Mouse (Mus musculus) adrenal gland, postnatal 14 days (tissue): ENCODE measurements around the gene Tmem100. TPM values are rescaled to one million over a fixed set of nuclear protein-coding genes. Genes with fewer than 3 reads are reported as not detected.

Experiments used
- DNase-seq: peaks from one replicate; pipeline ENCODE4 v3.0.0; 2021; ENCODE audit warnings: mixed read lengths
- long read RNA-seq, 2 experiments: library from polyadenylated mRNA; stranded (forward); transcript quantifications; one replicate each; pipeline ENCODE4 v2.0.0; 2021
- total RNA-seq: library from RNA; stranded (reverse); gene quantifications from 2 replicates; pipeline ENCODE4 v1.2.3, GENCODE M21; 2021

The Tmem100 gene
- total RNA-seq = 4.2 and 5.1 TPM in 2 replicates
- long read RNA-seq, experiment 1, partial matches to known transcripts = 0 of 7 reads
- long read RNA-seq, experiment 1, other reads (novel, unspliced or antisense) = 3 of 7 reads
- long read RNA-seq, experiment 2, partial matches to known transcripts = 0 of 10 reads
- long read RNA-seq, experiment 2, other reads (novel, unspliced or antisense) = 7 of 10 reads

DNA sequence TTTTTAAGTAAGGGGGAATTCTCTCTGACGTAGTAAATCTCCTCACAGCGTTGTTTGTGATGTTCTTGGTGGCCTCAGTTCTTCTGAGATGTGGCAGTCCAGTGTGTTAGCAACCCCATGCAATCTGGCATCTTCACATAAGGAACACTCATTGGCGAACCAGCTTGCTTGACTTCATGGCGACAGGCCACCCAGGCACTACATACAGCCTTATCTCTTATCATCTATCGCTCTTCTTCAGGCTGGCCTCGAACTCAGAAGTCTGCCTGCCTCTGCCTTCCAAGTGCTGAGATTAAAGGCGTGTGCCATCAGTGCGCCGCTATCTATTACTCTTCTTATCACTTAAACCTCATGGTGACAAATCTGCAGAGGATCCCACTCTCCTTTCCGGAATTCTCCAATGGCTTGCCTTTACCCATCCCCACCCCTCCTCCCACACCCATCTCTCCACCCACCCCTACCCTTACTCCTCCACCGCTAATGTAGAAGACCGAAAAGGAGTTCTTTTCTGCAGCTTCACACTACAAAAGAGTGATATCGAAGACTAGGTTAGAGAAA, at the start of gene Tmem100:
Gene Tmem100, plus strand, starts transcription at position 508 of the 558 bp plus-strand sequence.
- DNase-seq = no peak

DNA sequence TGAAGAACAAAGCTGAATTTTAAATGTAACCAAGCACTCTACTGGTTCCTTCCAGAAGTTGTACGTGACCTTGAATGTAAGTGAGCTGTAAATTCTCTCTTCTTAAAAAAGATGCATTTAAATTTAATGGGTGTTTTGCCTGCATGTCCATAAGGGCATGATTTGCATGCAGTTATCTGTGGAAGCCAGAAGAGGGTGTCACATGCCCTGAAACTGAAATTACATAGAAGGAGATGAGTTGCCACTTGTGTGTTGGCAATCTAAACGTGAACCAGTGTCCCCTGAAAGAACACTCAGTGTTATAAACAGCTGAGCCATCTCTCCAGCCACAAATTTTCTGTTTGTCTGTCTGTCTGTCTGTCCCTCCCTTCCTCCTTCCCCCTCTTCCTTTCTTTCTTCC, 47.2 kb upstream of the Tmem100 start:
- DNase-seq = no peak

- no peak for DNase-seq
Observed at GRCm38 (mm10) chr11:89984436-89984835, 45.7 kb upstream of the Tmem100 start.

DNA sequence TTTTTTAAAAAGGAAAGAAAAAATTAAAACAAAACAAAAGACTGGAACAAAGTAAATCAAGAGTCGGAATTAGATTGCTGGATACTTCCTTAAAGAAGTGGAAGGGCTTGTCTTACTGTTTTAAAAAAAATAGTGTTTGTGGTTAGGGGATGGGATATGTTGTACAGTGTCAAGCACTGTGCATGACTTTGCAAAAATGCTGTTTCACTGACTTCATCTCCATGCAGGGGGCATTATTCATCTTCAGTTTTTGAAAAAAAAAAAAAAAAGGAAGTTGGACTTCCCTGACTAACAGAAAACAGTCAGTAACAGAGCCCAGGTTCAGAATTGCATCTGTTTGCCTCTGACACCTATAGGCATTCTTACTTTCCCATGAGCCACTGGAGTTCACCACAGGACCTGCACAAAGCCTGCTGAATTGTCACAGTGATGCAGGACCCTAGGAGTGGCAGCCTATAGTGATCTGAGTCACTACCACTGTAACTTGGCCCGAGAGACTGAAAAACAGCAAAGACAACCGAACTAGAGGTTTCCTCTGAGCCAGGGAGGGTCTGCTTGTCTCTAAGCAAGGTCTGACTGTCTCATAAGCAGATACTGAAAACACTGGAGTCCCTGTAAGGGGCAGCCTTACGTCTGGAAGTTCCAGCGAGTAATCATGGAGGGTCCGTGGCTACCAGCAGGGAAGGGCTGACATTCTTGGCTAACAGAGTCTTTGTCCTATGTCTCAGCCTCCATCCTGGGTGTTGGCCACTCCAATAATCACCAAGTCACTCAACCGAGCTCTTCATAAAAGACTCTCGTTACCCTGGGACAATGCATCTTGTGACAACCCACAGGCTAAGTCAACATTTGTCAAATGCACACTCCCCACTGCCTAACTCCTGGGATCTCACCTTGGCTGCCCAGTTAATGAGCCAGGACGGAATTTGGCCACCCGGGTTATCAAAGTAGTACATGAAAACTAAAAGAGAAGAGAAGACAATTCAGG, 44.7 kb upstream of the Tmem100 start:
- DNase-seq = no peak

DNA sequence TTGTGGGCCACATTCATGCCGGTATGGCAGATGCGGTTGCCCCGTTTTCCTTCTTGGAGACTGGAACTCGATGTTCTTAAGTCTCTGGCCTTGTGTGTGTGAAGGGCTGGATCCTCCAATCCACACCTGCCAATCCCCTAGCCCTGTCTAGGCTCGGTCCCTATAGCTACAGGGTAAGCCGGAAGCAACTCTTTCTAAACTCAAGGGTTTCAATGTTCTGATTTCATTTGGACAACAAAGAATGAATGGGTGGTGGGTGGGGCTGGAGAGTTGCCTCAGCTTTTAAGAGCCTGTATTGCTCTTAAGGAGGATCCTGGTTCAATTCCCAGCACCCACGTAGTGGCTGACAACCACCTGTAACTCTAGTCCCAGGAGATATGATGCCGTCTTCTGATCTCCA, 43.6 kb upstream of the Tmem100 start:
- DNase-seq = no peak

GRCm38 (mm10) chr11:89988936-89989589, 41.1 kb upstream of the Tmem100 start:
- peak; percentile 84 for DNase-seq

GRCm38 (mm10) chr11:89991661-89992060, 38.5 kb upstream of the Tmem100 start:
- DNase-seq = no peak

DNA sequence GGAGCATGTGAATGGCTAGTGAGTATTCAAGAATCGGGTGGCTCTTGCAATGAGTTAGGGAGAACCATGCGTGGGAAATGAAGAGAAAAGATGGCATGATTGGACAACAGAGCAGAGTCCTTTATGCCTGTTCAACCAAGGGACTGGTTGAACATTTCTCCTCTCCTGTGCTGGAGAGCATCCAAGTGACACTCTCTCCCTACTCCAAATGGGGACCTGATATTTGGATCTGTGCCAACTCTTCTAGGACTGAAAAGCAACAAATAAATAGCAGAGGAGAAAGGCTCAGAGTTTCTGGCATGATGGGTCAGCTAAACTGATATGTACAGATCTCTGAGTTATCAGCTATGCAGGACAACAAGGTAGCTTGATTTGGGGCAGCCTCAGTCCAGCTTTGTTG, 35.4 kb upstream of the Tmem100 start:
- DNase-seq = no peak

DNA sequence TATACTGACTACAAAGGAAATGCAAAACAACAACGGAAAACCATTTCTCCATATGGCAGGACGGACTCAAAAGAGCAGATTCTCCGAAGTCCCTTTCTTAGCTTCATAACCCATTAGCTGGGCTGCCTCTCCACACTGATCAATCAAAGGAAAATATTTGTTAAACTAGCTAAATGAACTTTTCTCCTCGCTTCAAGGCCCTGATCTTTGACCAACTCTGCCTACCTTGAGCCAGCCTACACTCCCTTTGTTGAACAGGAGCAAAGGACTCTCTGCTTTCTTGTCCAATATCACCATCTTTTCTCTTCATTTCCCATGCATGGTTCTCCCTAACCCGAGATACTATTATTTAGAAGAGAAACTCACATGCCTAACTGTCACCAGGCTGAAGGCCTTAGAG, 34.6 kb upstream of the Tmem100 start:
- no peak for DNase-seq

GRCm38 (mm10) chr11:89996406-89996805, 33.7 kb upstream of the Tmem100 start:
- no peak for DNase-seq

GRCm38 (mm10) chr11:89996856-89997255, 33.3 kb upstream of the Tmem100 start:
- no peak for DNase-seq

GRCm38 (mm10) chr11:89998996-89999770, 31.0 kb upstream of the Tmem100 start:
- no peak for DNase-seq

- DNase-seq = no peak
Observed at GRCm38 (mm10) chr11:90000666-90001065, 29.5 kb upstream of the Tmem100 start.

GRCm38 (mm10) chr11:90001396-90002230, 28.5 kb upstream of the Tmem100 start:
- no peak for DNase-seq

DNA sequence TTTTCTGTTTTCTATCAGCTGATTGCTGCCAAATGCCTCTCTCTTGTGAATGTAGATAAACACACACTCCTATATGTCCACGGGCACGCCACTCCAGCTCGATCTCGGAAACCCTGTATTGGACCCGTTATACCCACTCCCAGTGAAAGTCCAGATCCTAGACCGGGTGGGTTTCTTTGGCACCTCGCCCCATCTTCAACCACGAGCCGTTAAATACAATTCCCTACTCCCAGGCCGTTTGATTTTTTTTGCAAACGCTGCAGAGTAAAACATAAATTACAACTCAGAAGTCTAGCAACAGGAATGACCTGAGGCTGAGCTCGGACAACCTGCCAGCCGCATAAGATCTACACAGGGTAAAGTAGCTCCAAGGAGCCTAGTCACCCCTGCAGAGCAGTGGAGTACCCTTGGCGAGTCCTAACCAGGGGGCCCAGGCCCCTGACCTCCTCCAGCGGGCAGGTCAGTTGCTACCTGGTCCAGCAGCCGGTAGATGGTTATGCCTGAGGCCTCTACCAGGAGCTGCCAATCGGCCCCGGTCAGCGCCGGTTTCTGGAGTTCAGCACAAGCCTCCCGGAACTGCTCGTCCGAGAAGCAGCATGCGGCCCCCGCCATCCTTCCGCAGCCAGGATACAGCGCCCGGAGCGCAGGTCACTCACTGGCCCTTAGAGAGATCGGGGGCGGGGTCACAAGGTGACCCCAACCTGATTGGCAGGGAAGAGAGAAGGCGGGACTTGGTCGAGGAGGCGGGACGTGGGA, 27.7 kb upstream of the Tmem100 start, which contains the start of gene Pctp:
Gene Pctp, minus strand, starts transcription at position 664 of the 756 bp plus-strand sequence.
- peak; percentile 94 for DNase-seq

GRCm38 (mm10) chr11:90002987-90003348, 27.2 kb upstream of the Tmem100 start:
- DNase-seq = no peak

GRCm38 (mm10) chr11:90003386-90003785, 26.8 kb upstream of the Tmem100 start:
- no peak for DNase-seq

GRCm38 (mm10) chr11:90006111-90006510, 24.0 kb upstream of the Tmem100 start:
- DNase-seq = no peak

DNA sequence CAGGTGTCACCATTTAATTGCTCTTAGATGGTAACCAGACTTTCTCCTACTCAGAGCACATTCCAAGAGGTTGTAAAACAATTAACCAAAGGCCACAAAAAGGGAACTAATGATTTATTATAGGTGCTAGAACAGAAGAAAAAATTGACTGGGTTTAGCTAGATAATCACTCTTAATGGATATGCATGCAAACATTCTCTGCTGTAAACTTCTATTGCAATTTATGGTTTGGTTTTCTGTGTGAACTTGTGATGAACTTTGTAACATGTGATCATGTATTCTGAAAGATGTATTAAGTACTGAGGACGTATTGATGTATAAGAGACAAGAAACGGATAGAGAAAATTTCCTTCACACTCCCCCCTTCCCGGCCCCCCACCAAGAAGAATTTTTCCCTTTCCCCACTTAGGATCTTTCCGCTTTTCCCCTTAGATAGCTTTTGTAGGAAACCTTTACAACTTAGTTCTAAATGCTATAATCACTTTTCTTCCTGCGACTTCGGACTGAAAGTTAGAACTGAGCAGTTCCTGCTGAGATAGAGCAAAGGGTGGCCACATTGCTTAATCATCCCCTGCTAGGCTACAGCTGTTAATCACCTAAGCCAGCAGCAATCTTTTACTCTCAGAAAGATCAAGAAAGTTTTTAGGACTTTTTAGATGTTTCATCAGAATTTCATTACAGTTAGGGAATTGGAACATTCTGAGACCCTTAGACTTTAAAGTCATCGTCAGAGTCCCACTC, 22.2 kb upstream of the Tmem100 start:
- DNase-seq = no peak
